Mouse (Mus musculus): Measurements from ENCODE around the gene Slc39a7.

DNA sequence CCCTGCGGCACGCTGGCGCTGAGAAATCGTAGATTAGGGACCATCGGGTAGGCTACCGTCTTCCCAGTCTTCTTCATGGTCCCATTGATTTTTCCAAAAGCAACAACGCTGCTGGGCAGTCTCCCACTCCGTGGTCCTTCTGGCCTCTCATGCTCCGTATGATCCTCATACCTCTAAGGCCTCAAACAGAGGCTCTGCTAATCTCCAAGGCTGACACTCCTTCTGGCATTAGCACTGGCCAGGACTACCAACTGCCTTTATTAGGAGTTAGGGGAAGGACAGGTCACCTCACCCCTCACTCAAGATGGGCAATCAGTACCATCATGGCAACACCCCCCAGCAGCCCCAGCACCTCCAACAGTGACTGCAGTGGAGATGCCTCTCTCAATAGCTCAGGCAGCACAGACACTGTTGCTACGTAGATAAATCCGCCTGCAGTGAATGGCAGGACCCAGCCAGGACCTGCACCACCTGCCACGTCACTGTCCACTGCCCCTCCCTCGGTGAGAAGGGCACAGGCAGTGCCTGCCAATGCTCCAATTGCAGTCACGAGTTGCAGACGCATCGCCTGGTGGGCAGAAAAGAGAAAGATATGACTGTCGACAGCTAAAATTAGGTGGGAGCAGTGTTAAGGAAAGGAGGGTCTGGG lies 2.9 kb downstream of the Slc39a7 start:
- TF ChIP-seq POLR2A (IDR thresholded peaks at IDR 0.05; ENCODE audit: extremely low read depth, insufficient read depth, low read length) (0 out of 2 replicates have a peak, but pooled peaks have one; percentile 10), CTCF (IDR thresholded peaks at IDR 0.05; ENCODE audit: extremely low read depth, insufficient read depth, low read length) (no peak)

Data from cortical plate, adult 2 months (tissue).